Mouse (Mus musculus): Measurements from ENCODE around the gene Htr3a. TPM values are rescaled to one million over a fixed set of nuclear protein-coding genes. Genes with fewer than 3 reads are reported as not detected.

Gene Htr3a
- polyA plus RNA-seq, 1 experiment = not detected

GRCm38 (mm10) chr9:48895819-48896536, 14.9 kb downstream of the Htr3a start:
- TF ChIP-seq CTCF (IDR thresholded peaks at IDR 0.05; ENCODE audit: borderline replicate concordance, insufficient read depth, low read length) (no peak), POLR2A (IDR thresholded peaks at IDR 0.05; ENCODE audit: low read depth, low read length) (no peak)
- Histone ChIP-seq H3K4me1 (ENCODE audit: control insufficient read depth, insufficient read depth, low read length) (no peaks in the 10 kb centered on the region), H3K4me3 (ENCODE audit: insufficient read depth, low read length) (no peak overlapping the region), H3K27ac (ENCODE audit: insufficient read depth, low read length) (no peak overlapping the region)

GRCm38 (mm10) chr9:48894755-48895154, 16.1 kb downstream of the Htr3a start:
- Histone ChIP-seq H3K27ac (ENCODE audit: insufficient read depth, low read length) (no peak overlapping the region), H3K4me3 (ENCODE audit: insufficient read depth, low read length) (no peak overlapping the region), H3K4me1 (ENCODE audit: control insufficient read depth, insufficient read depth, low read length) (no peaks in the 10 kb centered on the region)
- TF ChIP-seq POLR2A (IDR thresholded peaks at IDR 0.05; ENCODE audit: low read depth, low read length) (no peak), CTCF (IDR thresholded peaks at IDR 0.05; ENCODE audit: borderline replicate concordance, insufficient read depth, low read length) (no peak)

- no peak for TF ChIP-seq POLR2A (IDR thresholded peaks at IDR 0.05; ENCODE audit: low read depth, low read length)
- 0 out of 2 replicates have a peak, but pooled peaks have one; percentile 14 for TF ChIP-seq CTCF (IDR thresholded peaks at IDR 0.05; ENCODE audit: borderline replicate concordance, insufficient read depth, low read length)
- H3K4me1 ChIP-seq (ENCODE audit: control insufficient read depth, insufficient read depth, low read length) = no peaks in the 10 kb centered on the region
- no peak overlapping the region for H3K27ac ChIP-seq (ENCODE audit: insufficient read depth, low read length)
- no peak overlapping the region for H3K4me3 ChIP-seq (ENCODE audit: insufficient read depth, low read length)
Observed at GRCm38 (mm10) chr9:48893986-48894385, 16.9 kb downstream of the Htr3a start.

GRCm38 (mm10) chr9:48889093-48889492, 21.8 kb downstream of the Htr3a start:
- TF ChIP-seq POLR2A (IDR thresholded peaks at IDR 0.05; ENCODE audit: low read depth, low read length) (no peak), CTCF (IDR thresholded peaks at IDR 0.05; ENCODE audit: borderline replicate concordance, insufficient read depth, low read length) (no peak)
- H3K4me1 ChIP-seq (ENCODE audit: control insufficient read depth, insufficient read depth, low read length) = no peaks in the 10 kb centered on the region
- no peak overlapping the region for H3K27ac ChIP-seq (ENCODE audit: insufficient read depth, low read length)
- no peak overlapping the region for H3K4me3 ChIP-seq (ENCODE audit: insufficient read depth, low read length)

- H3K4me3 ChIP-seq (ENCODE audit: insufficient read depth, low read length) = no peak overlapping the region
- TF ChIP-seq POLR2A (IDR thresholded peaks at IDR 0.05; ENCODE audit: low read depth, low read length) (no peak), CTCF (IDR thresholded peaks at IDR 0.05; ENCODE audit: borderline replicate concordance, insufficient read depth, low read length) (no peak)
- no peaks in the 10 kb centered on the region for H3K4me1 ChIP-seq (ENCODE audit: control insufficient read depth, insufficient read depth, low read length)
- H3K27ac ChIP-seq (ENCODE audit: insufficient read depth, low read length) = no peak overlapping the region
Observed at GRCm38 (mm10) chr9:48872896-48873295, 38.0 kb downstream of the Htr3a start.

- TF ChIP-seq CTCF (IDR thresholded peaks at IDR 0.05; ENCODE audit: borderline replicate concordance, insufficient read depth, low read length) = no peak
- no peak for TF ChIP-seq POLR2A (IDR thresholded peaks at IDR 0.05; ENCODE audit: low read depth, low read length)
- no peak overlapping the region for H3K4me3 ChIP-seq (ENCODE audit: insufficient read depth, low read length)
- H3K4me1 ChIP-seq (ENCODE audit: control insufficient read depth, insufficient read depth, low read length) = no peaks in the 10 kb centered on the region
- H3K27ac ChIP-seq (ENCODE audit: insufficient read depth, low read length) = no peak overlapping the region
Observed at GRCm38 (mm10) chr9:48866523-48867121, 44.3 kb downstream of the Htr3a start.

- no peak overlapping the region for H3K4me3 ChIP-seq (ENCODE audit: insufficient read depth, low read length)
- no peak for TF ChIP-seq CTCF (IDR thresholded peaks at IDR 0.05; ENCODE audit: borderline replicate concordance, insufficient read depth, low read length)
- no peak for TF ChIP-seq POLR2A (IDR thresholded peaks at IDR 0.05; ENCODE audit: low read depth, low read length)
- H3K27ac ChIP-seq (ENCODE audit: insufficient read depth, low read length) = no peak overlapping the region
- no peaks in the 10 kb centered on the region for H3K4me1 ChIP-seq (ENCODE audit: control insufficient read depth, insufficient read depth, low read length)
Observed at GRCm38 (mm10) chr9:48865235-48865634, 45.7 kb downstream of the Htr3a start.

GRCm38 (mm10) chr9:48861481-48861880, 49.4 kb downstream of the Htr3a start:
- no peak for TF ChIP-seq POLR2A (IDR thresholded peaks at IDR 0.05; ENCODE audit: low read depth, low read length)
- TF ChIP-seq CTCF (IDR thresholded peaks at IDR 0.05; ENCODE audit: borderline replicate concordance, insufficient read depth, low read length) = no peak
- no peak overlapping the region for H3K4me3 ChIP-seq (ENCODE audit: insufficient read depth, low read length)
- no peak overlapping the region for H3K27ac ChIP-seq (ENCODE audit: insufficient read depth, low read length)
- no peaks in the 10 kb centered on the region for H3K4me1 ChIP-seq (ENCODE audit: control insufficient read depth, insufficient read depth, low read length)

GRCm38 (mm10) chr9:48860526-48860845, 50.4 kb downstream of the Htr3a start:
- no peaks in the 10 kb centered on the region for H3K4me1 ChIP-seq (ENCODE audit: control insufficient read depth, insufficient read depth, low read length)
- H3K4me3 ChIP-seq (ENCODE audit: insufficient read depth, low read length) = no peak overlapping the region
- H3K27ac ChIP-seq (ENCODE audit: insufficient read depth, low read length) = no peak overlapping the region
- peak; percentile 86 for TF ChIP-seq CTCF (IDR thresholded peaks at IDR 0.05; ENCODE audit: borderline replicate concordance, insufficient read depth, low read length)
- TF ChIP-seq POLR2A (IDR thresholded peaks at IDR 0.05; ENCODE audit: low read depth, low read length) = no peak

GRCm38 (mm10) chr9:48859828-48860525, 50.9 kb downstream of the Htr3a start:
- Histone ChIP-seq H3K4me1 (ENCODE audit: control insufficient read depth, insufficient read depth, low read length) (no peaks in the 10 kb centered on the region), H3K4me3 (ENCODE audit: insufficient read depth, low read length) (no peak overlapping the region), H3K27ac (ENCODE audit: insufficient read depth, low read length) (no peak overlapping the region)
- TF ChIP-seq CTCF (IDR thresholded peaks at IDR 0.05; ENCODE audit: borderline replicate concordance, insufficient read depth, low read length) (no peak), POLR2A (IDR thresholded peaks at IDR 0.05; ENCODE audit: low read depth, low read length) (no peak)
